Mouse (Mus musculus) small intestine, adult 2 months (tissue): Measurements from ENCODE around the gene Tmprss13.

ENCODE experiments used
- CTCF ChIP-seq: fragments of 200-500 bp; IDR thresholded peaks from 2 replicates; pipeline ENCODE4 v1.5.1; 2012; ENCODE audit warnings: low read depth, mild to moderate bottlenecking, control low read depth, inconsistent platforms, low read length, moderate library complexity, mixed read lengths; ENCODE audit not compliant: insufficient replicate concordance, insufficient read length; ENCODE audit errors: extremely low read depth
- POLR2A ChIP-seq: fragments of 200-500 bp; IDR thresholded peaks from 2 replicates; pipeline ENCODE4 v1.6.1; 2012; ENCODE audit warnings: low read depth, mild to moderate bottlenecking, control low read depth, inconsistent platforms, low read length, moderate library complexity

GRCm38 (mm10) chr9:45321465-45321864 lies 2.6 kb downstream of the Tmprss13 start:
- no peak for TF ChIP-seq CTCF
- TF ChIP-seq POLR2A = no peak
